In the genomic region with DNA sequence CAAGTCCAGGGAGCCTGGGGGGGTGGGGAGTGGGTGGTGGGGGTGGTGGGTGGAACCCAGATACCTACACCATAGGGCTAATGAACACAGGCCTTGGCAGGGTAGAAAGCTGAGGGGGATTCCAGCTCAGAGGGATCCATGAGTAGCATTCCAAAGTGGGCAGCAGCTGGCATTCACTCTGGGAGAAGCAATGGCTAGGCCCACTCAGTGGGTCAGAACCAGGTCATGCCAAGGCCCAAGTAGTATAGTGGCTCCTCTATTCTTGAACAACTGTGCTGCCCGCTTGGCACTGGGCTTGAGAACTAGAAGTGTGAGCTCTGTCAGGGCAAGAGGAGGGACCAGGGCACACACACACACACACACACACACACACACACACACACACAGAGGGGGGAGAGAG, we compare ENCODE assay signal across 11 mouse cellular contexts. TPM values are rescaled to one million over a fixed set of nuclear protein-coding genes. Genes with fewer than 3 reads are reported as not detected.
DNase-seq lines count a peak whose midpoint lies in the region; ATAC-seq and TF ChIP-seq lines count a peak whose summit lies in the region.
"Had no signal": no experiment of that assay in that cellular context is flagged by ENCODE, and none has a peak within 500 bp of the region (broad histone marks: within the 10 kb centered on the region; RNA-seq: fewer than 3 reads in every experiment).

No protein-coding gene starts in this region.

- no peak overlapping the region for H3K4me2 ChIP-seq in intestine, embryonic 14.5 days (ENCODE audit: low read length)
- no peak overlapping the region for H3K4me2 ChIP-seq in intestine, postnatal 0 days (replicated peaks; ENCODE audit: low read depth)
- H3K4me2 ChIP-seq in forebrain, embryonic 13.5 days: no peak overlapping the region
- no peak overlapping the region for H3K4me2 ChIP-seq in limb, embryonic 15.5 days

- 80% methylated on average over 1 of the region's 1 CpGs for WGBS in intestine, embryonic 14.5 days
- WGBS in intestine, postnatal 0 days: 91% methylated on average over 1 of the region's 1 CpGs
- 95% methylated on average over 1 of the region's 1 CpGs for whole genome bisulfite sequencing in embryonic facial prominence, embryonic 10.5 days
- 86% methylated on average over 1 of the region's 1 CpGs for WGBS in forebrain, embryonic 13.5 days
- WGBS in limb, embryonic 15.5 days: 100% methylated on average over 1 of the region's 1 CpGs

- no peak for ATAC-seq in intestine, embryonic 14.5 days (replicated peaks; ENCODE audit: low FRiP score, low TSS enrichment, low read depth)
- no peak for ATAC-seq in intestine, postnatal 0 days
- ATAC-seq in forebrain, embryonic 13.5 days: no peak
- ATAC-seq in limb, embryonic 15.5 days (ENCODE audit: insufficient number of reproducible peaks, low FRiP score, low TSS enrichment, low read depth): no peak

- no peaks in the 10 kb centered on the region for H3K36me3 ChIP-seq in intestine, embryonic 14.5 days (ENCODE audit: control insufficient read depth, insufficient read depth, low read length)
- no peaks in the 10 kb centered on the region for H3K36me3 ChIP-seq in intestine, postnatal 0 days (ENCODE audit: control insufficient read depth, insufficient read depth)
- no peaks in the 10 kb centered on the region for H3K36me3 ChIP-seq in embryonic facial prominence, embryonic 10.5 days (replicated peaks)
- H3K36me3 ChIP-seq in forebrain, embryonic 13.5 days (ENCODE audit: poor library complexity, severe bottlenecking): no peaks in the 10 kb centered on the region
- no peaks in the 10 kb centered on the region for H3K36me3 ChIP-seq in limb, embryonic 15.5 days

- no peak for TF ChIP-seq CTCF in intestine, postnatal 0 days (IDR thresholded peaks at IDR 0.05; ENCODE audit: low read depth)

- H3K9me3 ChIP-seq in intestine, embryonic 14.5 days (ENCODE audit: control insufficient read depth, low read length): no peaks in the 10 kb centered on the region
- H3K9me3 ChIP-seq in intestine, postnatal 0 days (ENCODE audit: control insufficient read depth): no peaks in the 10 kb centered on the region
- no peaks in the 10 kb centered on the region for H3K9me3 ChIP-seq in embryonic facial prominence, embryonic 10.5 days
- H3K9me3 ChIP-seq in forebrain, embryonic 13.5 days (replicated peaks): no peaks in the 10 kb centered on the region
- H3K9me3 ChIP-seq in limb, embryonic 15.5 days: no peaks in the 10 kb centered on the region

- H3K27ac ChIP-seq in intestine, embryonic 14.5 days (ENCODE audit: low read depth): 0 out of 2 replicates have a peak overlapping the region, but pooled peaks have one; percentile 51
- no peak overlapping the region for H3K27ac ChIP-seq in intestine, postnatal 0 days (ENCODE audit: low read depth, low read length)
- H3K27ac ChIP-seq in embryonic facial prominence, embryonic 10.5 days (replicated peaks): peak overlapping the region; percentile 51
- H3K27ac ChIP-seq in forebrain, embryonic 13.5 days: peak overlapping the region; percentile 61
- H3K27ac ChIP-seq in limb, embryonic 15.5 days: peak overlapping the region; percentile 72
- H3K27ac ChIP-seq: macrophage had no signal

- no peak overlapping the region for H3K4me3 ChIP-seq in intestine, embryonic 14.5 days (ENCODE audit: low read depth, low read length)
- no peak overlapping the region for H3K4me3 ChIP-seq in intestine, postnatal 0 days (ENCODE audit: low read depth, low read length)
- no peak overlapping the region for H3K4me3 ChIP-seq in embryonic facial prominence, embryonic 10.5 days
- no peak overlapping the region for H3K4me3 ChIP-seq in forebrain, embryonic 13.5 days
- no peak overlapping the region for H3K4me3 ChIP-seq in limb, embryonic 15.5 days

- peaks cover 16% of the 10 kb centered on the region for H3K4me1 ChIP-seq in intestine, embryonic 14.5 days (replicated peaks; ENCODE audit: control insufficient read depth, insufficient read depth, low read length)
- H3K4me1 ChIP-seq in intestine, postnatal 0 days (replicated peaks; ENCODE audit: control insufficient read depth, insufficient read depth, low read length): 0 out of 2 replicates have a peak, but pooled peaks cover 6% of the 10 kb centered on the region
- H3K4me1 ChIP-seq in embryonic facial prominence, embryonic 10.5 days: peaks cover 63% of the 10 kb centered on the region
- peaks cover 54% of the 10 kb centered on the region for H3K4me1 ChIP-seq in forebrain, embryonic 13.5 days
- peaks cover 36% of the 10 kb centered on the region for H3K4me1 ChIP-seq in limb, embryonic 15.5 days

- no peak overlapping the region for H3K9ac ChIP-seq in intestine, embryonic 14.5 days (ENCODE audit: low read length)
- no peak overlapping the region for H3K9ac ChIP-seq in intestine, postnatal 0 days (ENCODE audit: low read depth, low read length)
- H3K9ac ChIP-seq in forebrain, embryonic 13.5 days: no peak overlapping the region
- H3K9ac ChIP-seq in limb, embryonic 15.5 days: no peak overlapping the region

- no peaks in the 10 kb centered on the region for H3K27me3 ChIP-seq in intestine, embryonic 14.5 days (replicated peaks; ENCODE audit: control insufficient read depth, insufficient read depth, low read length)
- H3K27me3 ChIP-seq in intestine, postnatal 0 days (replicated peaks; ENCODE audit: control insufficient read depth, insufficient read depth, low read length): no peaks in the 10 kb centered on the region
- H3K27me3 ChIP-seq in embryonic facial prominence, embryonic 10.5 days (replicated peaks; ENCODE audit: low read depth, poor library complexity, severe bottlenecking): peaks cover 16% of the 10 kb centered on the region
- H3K27me3 ChIP-seq in forebrain, embryonic 13.5 days: no peaks in the 10 kb centered on the region
- H3K27me3 ChIP-seq in limb, embryonic 15.5 days: no peaks in the 10 kb centered on the region

- no peak for DNase-seq in intestine, embryonic 14.5 days (ENCODE audit: low spot score)
- DNase-seq in embryonic facial prominence, embryonic 10.5 days (ENCODE audit: low spot score): no peak
- DNase-seq in spleen, adult 12 weeks (ENCODE audit: low spot score): no peak
- no peak for DNase-seq in gastrocnemius, postnatal 25 days
- DNase-seq in kidney, adult 9 months: no peak
- DNase-seq: embryo, embryonic 11 days had no signal

RNA-seq across cellular contexts. Expression of gene Atp1a2, which starts 10.5 kb away (rescaled TPM):
- polyA plus RNA-seq in intestine, embryonic 14.5 days (2014; fragmentation: Nextera tagmentation; extraction: Ambion mirVana): 1.6 and 1.7 TPM in 2 replicates
- 1.9 and 2.8 TPM in 2 replicates for polyA plus RNA-seq in intestine, postnatal 0 days (2015; fragmentation: Nextera tagmentation; extraction: Ambion mirVana)
- 1.2 and 1.4 TPM in 2 replicates for polyA plus RNA-seq in embryonic facial prominence, embryonic 10.5 days (2016; fragmentation: Nextera tagmentation; extraction: Ambion mirVana)
- polyA plus RNA-seq in forebrain, embryonic 13.5 days (2015; fragmentation: Nextera tagmentation; extraction: Ambion mirVana): 17.6 and 17.8 TPM in 2 replicates
- polyA plus RNA-seq in limb, embryonic 15.5 days (2015; fragmentation: Nextera tagmentation; extraction: Ambion mirVana): 5.0 and 8.4 TPM in 2 replicates
- 1,000 to 10,000 TPM; 1,026 to 1,397 TPM for total RNA-seq in gastrocnemius, postnatal 25 days (2021)
- total RNA-seq: granulocyte monocyte progenitor cell, adult 5-6 weeks had no signal
- polyA plus RNA-seq: macrophage had no signal

RNA-seq across cellular contexts. Expression of gene Kcnj9, which starts 20.7 kb away (rescaled TPM):
- polyA plus RNA-seq in intestine, embryonic 14.5 days (2014; fragmentation: Nextera tagmentation; extraction: Ambion mirVana): 0.04 TPM in 1 of 2 replicates, not detected in the other
- polyA plus RNA-seq in intestine, postnatal 0 days (2015; fragmentation: Nextera tagmentation; extraction: Ambion mirVana): 0.05 TPM in 1 of 2 replicates, not detected in the other
- polyA plus RNA-seq in embryonic facial prominence, embryonic 10.5 days (2016; fragmentation: Nextera tagmentation; extraction: Ambion mirVana): 0.10 and 0.11 TPM in 2 replicates
- polyA plus RNA-seq in forebrain, embryonic 13.5 days (2015; fragmentation: Nextera tagmentation; extraction: Ambion mirVana): 1.8 and 3.0 TPM in 2 replicates
- 0.04 and 0.09 TPM in 2 replicates for polyA plus RNA-seq in limb, embryonic 15.5 days (2015; fragmentation: Nextera tagmentation; extraction: Ambion mirVana)
- total RNA-seq in gastrocnemius, postnatal 25 days (2021): not detected
- total RNA-seq: granulocyte monocyte progenitor cell, adult 5-6 weeks had no signal

RNA-seq across cellular contexts. Expression of gene Kcnj10, which starts 32.6 kb away (rescaled TPM):
- 0.07 and 0.09 TPM in 2 replicates for polyA plus RNA-seq in intestine, embryonic 14.5 days (2014; fragmentation: Nextera tagmentation; extraction: Ambion mirVana)
- polyA plus RNA-seq in intestine, postnatal 0 days (2015; fragmentation: Nextera tagmentation; extraction: Ambion mirVana): 0.16 and 0.17 TPM in 2 replicates
- polyA plus RNA-seq in embryonic facial prominence, embryonic 10.5 days (2016; fragmentation: Nextera tagmentation; extraction: Ambion mirVana): 0.09 and 0.15 TPM in 2 replicates
- 1.2 and 1.5 TPM in 2 replicates for polyA plus RNA-seq in forebrain, embryonic 13.5 days (2015; fragmentation: Nextera tagmentation; extraction: Ambion mirVana)
- polyA plus RNA-seq in limb, embryonic 15.5 days (2015; fragmentation: Nextera tagmentation; extraction: Ambion mirVana): 0.04 and 0.05 TPM in 2 replicates
- under 1 TPM; 0.08 to 0.13 TPM for total RNA-seq in gastrocnemius, postnatal 25 days (2021)

RNA-seq across cellular contexts. Expression of gene Igsf8, which starts 47.0 kb away (rescaled TPM):
- polyA plus RNA-seq in intestine, embryonic 14.5 days (2014; fragmentation: Nextera tagmentation; extraction: Ambion mirVana): 47.6 and 48.5 TPM in 2 replicates
- polyA plus RNA-seq in intestine, postnatal 0 days (2015; fragmentation: Nextera tagmentation; extraction: Ambion mirVana): 17.7 and 17.8 TPM in 2 replicates
- polyA plus RNA-seq in embryonic facial prominence, embryonic 10.5 days (2016; fragmentation: Nextera tagmentation; extraction: Ambion mirVana): 33.7 and 39.5 TPM in 2 replicates
- polyA plus RNA-seq in forebrain, embryonic 13.5 days (2015; fragmentation: Nextera tagmentation; extraction: Ambion mirVana): 164 and 169 TPM in 2 replicates
- polyA plus RNA-seq in limb, embryonic 15.5 days (2015; fragmentation: Nextera tagmentation; extraction: Ambion mirVana): 51.4 and 62.7 TPM in 2 replicates
- 10 to 100 TPM in 1 of 2 experiments, 1 to 10 TPM in 1; 9.2 to 10.7 TPM for total RNA-seq in gastrocnemius, postnatal 25 days (2021)

RNA-seq across cellular contexts. Expression of gene Atp1a4, which starts 50.2 kb away (rescaled TPM):
- polyA plus RNA-seq in intestine, embryonic 14.5 days (2014; fragmentation: Nextera tagmentation; extraction: Ambion mirVana): not detected in 2 replicates
- not detected in 2 replicates for polyA plus RNA-seq in intestine, postnatal 0 days (2015; fragmentation: Nextera tagmentation; extraction: Ambion mirVana)
- polyA plus RNA-seq in embryonic facial prominence, embryonic 10.5 days (2016; fragmentation: Nextera tagmentation; extraction: Ambion mirVana): not detected in 2 replicates
- polyA plus RNA-seq in forebrain, embryonic 13.5 days (2015; fragmentation: Nextera tagmentation; extraction: Ambion mirVana): 0.10 TPM in 1 of 2 replicates, not detected in the other
- not detected in 2 replicates for polyA plus RNA-seq in limb, embryonic 15.5 days (2015; fragmentation: Nextera tagmentation; extraction: Ambion mirVana)
- under 1 TPM; 0.59 to 0.88 TPM for total RNA-seq in gastrocnemius, postnatal 25 days (2021)
- total RNA-seq: granulocyte monocyte progenitor cell, adult 5-6 weeks had no signal
- polyA plus RNA-seq: macrophage had no signal
